Mouse (Mus musculus) liver, embryonic 14.5 days (tissue): ENCODE data around the gene Fdx1l. TPM values are rescaled to one million over a fixed set of nuclear protein-coding genes. Genes with fewer than 3 reads are reported as not detected.

ENCODE experiments used
- ATAC-seq: fragments of 200-750 bp; cut with Nextera tagmentation; 2 replicates; pipeline ENCODE4 v1.8.0; 2017; ENCODE audit warnings: moderate number of reproducible peaks, mild to moderate bottlenecking, moderate library complexity; ENCODE audit not compliant: insufficient read depth
- DNase-seq, 3 experiments: peaks; one replicate each; pipeline ENCODE4 v3.0.0-alpha.2; 2012 to 2013; ENCODE audit warnings: low read depth in 3 of 3, low spot score in 3 of 3
- H3K27ac ChIP-seq: fragments of 300-500 bp; sonication (generic); 2 replicates; pipeline ENCODE4 v1.5.1; 2014; ENCODE audit warnings: moderate library complexity, mild to moderate bottlenecking, control low read depth, inconsistent platforms
- H3K27me3 ChIP-seq: fragments of 300-500 bp; sonication (generic); 2 replicates; pipeline ENCODE4 v1.6.1; 2014; ENCODE audit warnings: mild to moderate bottlenecking, low read length, moderate library complexity; ENCODE audit not compliant: control insufficient read depth, insufficient read depth
- H3K36me3 ChIP-seq: fragments of 300-500 bp; sonication (generic); replicated peaks from 2 replicates; pipeline ENCODE4 v1.6.1; 2014; ENCODE audit warnings: low read depth; ENCODE audit not compliant: control insufficient read depth, insufficient read depth
- H3K4me1 ChIP-seq, 2 experiments: fragments of 200-500 bp in 1 of 2; fragments of 300-500 bp in 1 of 2; sonication (generic) in 1 of 2; replicated peaks; 2 replicates each; pipeline ENCODE4 v1.6.1; 2012 to 2014; ENCODE audit warnings: antibody characterized with exemption in 1 of 2, inconsistent platforms in 1 of 2, low read length in 1 of 2; ENCODE audit not compliant: control insufficient read depth in 2 of 2, insufficient read depth in 2 of 2
- H3K4me2 ChIP-seq: fragments of 300-500 bp; sonication (generic); 2 replicates; pipeline ENCODE4 v1.6.1; 2014; ENCODE audit warnings: low read depth, mild to moderate bottlenecking, control low read depth, moderate library complexity
- H3K4me3 ChIP-seq, 2 experiments: fragments of 200-500 bp in 1 of 2; fragments of 300-500 bp in 1 of 2; sonication (generic) in 1 of 2; 2 replicates each; pipeline ENCODE4 v1.5.1; 2012 to 2014; ENCODE audit warnings: low read depth in 2 of 2, low read length in 2 of 2, mild to moderate bottlenecking in 2 of 2, control low read depth in 1 of 2, inconsistent platforms in 1 of 2, moderate library complexity in 1 of 2; ENCODE audit not compliant: insufficient read depth in 1 of 2
- H3K9ac ChIP-seq: fragments of 300-500 bp; sonication (generic); replicated peaks from 2 replicates; pipeline ENCODE4 v1.6.1; 2014; ENCODE audit warnings: mild to moderate bottlenecking, control low read depth, moderate library complexity
- H3K9me3 ChIP-seq: fragments of 300-500 bp; sonication (generic); 2 replicates; pipeline ENCODE4 v1.6.1; 2016; ENCODE audit warnings: low read length, mixed read lengths; ENCODE audit not compliant: control insufficient read depth
- CTCF ChIP-seq: IDR thresholded peaks from 2 replicates; pipeline ENCODE4 v1.5.1; 2016; ENCODE audit warnings: antibody characterized with exemption, low read depth, control low read depth
- EP300 ChIP-seq: IDR thresholded peaks from 2 replicates; pipeline ENCODE4 v1.6.1; 2016; ENCODE audit warnings: antibody characterized with exemption, low read depth
- WGBS: fragments of 180-500 bp; shearing (Covaris S2); extraction: QIAGEN DNeasy Blood & Tissue Kit; methylation state at CpG from one replicate; pipeline ENCODE4 v1.1.7; 2014; ENCODE audit not compliant: insufficient replicate concordance; 5-methylcytosine and 5-hydroxymethylcytosine counted together
- polyA plus RNA-seq, 2 experiments: library from polyadenylated mRNA; depleted of rRNA in 1 of 2; stranded (reverse) in 1 of 2; unstranded in 1 of 2; fragments of >200 nt; fragmentation: Nextera tagmentation in 1 of 2; extraction: Ambion mirVana in 1 of 2; gene quantifications; 2 replicates each; pipeline versions ENCODE4 v1.2.1 to v1.2.3; 2012 to 2014

Fdx1l gene
- polyA plus RNA-seq, 2 experiments = 31.1 to 37.3 TPM

GRCm38 (mm10) chr9:21074173-21074572 is 759 bp upstream of the Fdx1l start:
- DNase-seq = no peak
- no peak for ATAC-seq
- 71% methylated on average over 1 of the region's 1 CpGs for WGBS
- Histone ChIP-seq H3K9ac (no peak overlapping the region), H3K4me1 (peaks cover 8 to 16% of the 10 kb centered on the region in 2 experiments), H3K4me2 (peak overlapping the region; percentile 95), H3K27ac (no peak overlapping the region), H3K27me3 (no peaks in the 10 kb centered on the region), H3K9me3 (no peaks in the 10 kb centered on the region), H3K36me3 (peaks cover 40% of the 10 kb centered on the region), H3K4me3 (no peak overlapping the region)
- TF ChIP-seq CTCF (no peak), EP300 (no peak)

- peaks cover 25% of the 10 kb centered on the region for H3K36me3 ChIP-seq
- ATAC-seq (peak; percentile 16; the same call in 1 of the 2 replicates), DNase-seq (no peak)
- H3K27me3 ChIP-seq = no peaks in the 10 kb centered on the region
- H3K4me3 ChIP-seq = peak overlapping the region; percentile 77 to 93
- H3K27ac ChIP-seq = peak overlapping the region; percentile 37; the same call in 1 of the 2 replicates
- H3K4me2 ChIP-seq = peak overlapping the region; percentile 95
- no peaks in the 10 kb centered on the region for H3K9me3 ChIP-seq
- H3K4me1 ChIP-seq = peaks cover 8 to 16% of the 10 kb centered on the region in 2 experiments
- 2% methylated on average over 4 of the region's 4 CpGs for WGBS
- TF ChIP-seq CTCF (no peak), EP300 (no peak)
- H3K9ac ChIP-seq = peak overlapping the region; percentile 74
Measured at GRCm38 (mm10) chr9:21072641-21073040, 773 bp downstream of the Fdx1l start.

DNA sequence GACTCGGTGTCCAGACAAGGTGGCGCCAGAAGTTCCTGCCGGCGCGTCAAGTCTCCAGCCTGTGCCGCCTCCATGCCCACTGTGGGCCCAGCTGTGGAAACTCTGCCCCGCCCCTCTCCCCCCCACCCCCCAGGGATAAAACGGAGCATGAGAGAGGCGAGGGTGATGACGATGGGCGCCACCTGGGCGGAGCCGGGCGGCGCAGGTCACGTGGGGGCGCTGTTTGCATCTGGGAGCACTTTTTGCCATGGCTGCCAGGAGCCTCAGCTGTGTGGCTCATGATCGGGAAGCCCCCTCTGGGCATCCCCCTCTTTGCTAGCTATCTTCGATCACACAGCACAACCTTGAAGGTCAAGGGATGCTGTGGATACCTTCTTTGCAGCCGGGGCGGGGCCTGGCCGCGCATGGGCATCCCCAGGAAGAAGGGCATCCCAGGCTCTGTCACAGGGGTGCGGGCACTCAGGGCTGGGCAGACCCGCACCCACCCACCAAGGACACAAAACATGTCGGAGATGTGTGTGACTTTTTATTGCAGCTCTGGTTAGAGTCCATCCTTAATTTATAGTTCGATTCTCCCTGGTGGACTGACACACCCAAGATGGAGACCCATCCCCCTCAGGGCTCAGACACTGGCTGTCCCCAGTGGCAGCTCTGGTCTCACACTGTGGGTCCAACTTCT is 6.3 kb downstream of the Fdx1l start, which contains the start of gene Zglp1:
Zglp1 (minus strand) TSS at position 88 of the 679 bp plus-strand sequence.
- Histone ChIP-seq H3K9ac (no peak within 1 kb of the TSS), H3K4me3 (no peak within 1 kb of the TSS), H3K27ac (no peak within 1 kb of the TSS), H3K9me3 (no peaks in the 10 kb centered on the region), H3K4me1 (peaks cover 0 to 4% of the 10 kb centered on the region in 2 experiments; a peak in 3 of 4 replicates), H3K27me3 (no peaks in the 10 kb centered on the region), H3K36me3 (peaks cover 10% of the 10 kb centered on the region), H3K4me2 (no peak within 1 kb of the TSS)
- WGBS = 78% methylated on average over 27 of the region's 27 CpGs
- ATAC-seq (no peak), DNase-seq (no peak)
- TF ChIP-seq CTCF = no peak

GRCm38 (mm10) chr9:21062928-21063327 is 10.5 kb downstream of the Fdx1l start:
- DNase-seq = no peak
- no peak overlapping the region for H3K4me3 ChIP-seq
- no peaks in the 10 kb centered on the region for H3K4me1 ChIP-seq
- H3K4me2 ChIP-seq = no peak overlapping the region
- peaks cover 10% of the 10 kb centered on the region for H3K36me3 ChIP-seq
- H3K27ac ChIP-seq = no peak overlapping the region
- H3K9ac ChIP-seq = no peak overlapping the region
- no peaks in the 10 kb centered on the region for H3K27me3 ChIP-seq
- no peak for ATAC-seq
- TF ChIP-seq EP300 (no peak), CTCF (no peak)
- 80% methylated on average over 2 of the region's 2 CpGs for WGBS
- no peaks in the 10 kb centered on the region for H3K9me3 ChIP-seq

GRCm38 (mm10) chr9:21051578-21051977 is 21.8 kb downstream of the Fdx1l start:
- Histone ChIP-seq H3K9ac (no peak overlapping the region; the same call in 1 of the 2 replicates), H3K9me3 (no peaks in the 10 kb centered on the region), H3K27me3 (no peaks in the 10 kb centered on the region), H3K4me1 (peaks cover 2 to 5% of the 10 kb centered on the region in 2 experiments; a peak in 2 of 4 replicates), H3K36me3 (no peaks in the 10 kb centered on the region), H3K4me2 (0 out of 2 replicates have a peak overlapping the region, but pooled peaks have one; percentile 11), H3K4me3 (no peak overlapping the region), H3K27ac (no peak overlapping the region)
- ATAC-seq (peak; percentile 79), DNase-seq (no peak)
- TF ChIP-seq EP300 = 0 out of 2 replicates have a peak, but pooled peaks have one; percentile 40
- TF ChIP-seq CTCF = no peak
- WGBS = 32% methylated on average over 10 of the region's 10 CpGs
